Mouse (Mus musculus): Measurements from ENCODE around the gene Eepd1. TPM values are rescaled to one million over a fixed set of nuclear protein-coding genes. Genes with fewer than 3 reads are reported as not detected.
"Not testable (repeated sequence)": the region's sequence is repeated elsewhere in the genome, so short reads cannot be mapped to it uniquely, and the experiment has no call there.

The Eepd1 gene
- 10 to 100 TPM; 20.2 to 22.9 TPM for total RNA-seq (2021)
- long read RNA-seq, experiment 1, transcript Eepd1-201 (8 exons, 2,723 nt), result major isoform, 41 of 47 reads
- long read RNA-seq, experiment 1, partial matches to known transcripts, result 4 of 47 reads
- long read RNA-seq, experiment 1, other reads (novel, unspliced or antisense), result 2 of 47 reads
- long read RNA-seq, experiment 2, transcript Eepd1-201 (8 exons, 2,723 nt), result major isoform, 21 of 25 reads
- long read RNA-seq, experiment 2, partial matches to known transcripts, result 2 of 25 reads
- long read RNA-seq, experiment 2, other reads (novel, unspliced or antisense), result 2 of 25 reads

GRCm38 (mm10) chr9:25481344-25482095 is at the start of gene Eepd1:
TSS of gene Eepd1 (plus strand) at chr9:25481547.
- Histone ChIP-seq H3K27ac (peak within 1 kb of the TSS; percentile 83), H3K4me3 (peak within 1 kb of the TSS; percentile 84)
- no peak; the same call in 1 of the 2 replicates for TF ChIP-seq CTCF (IDR thresholded peaks at IDR 0.05)
- intact Hi-C loops (cut with DNase I), result loop anchor here (5.0 kb wide), 4 partner anchors 86 to 329 kb away; partner anchors contain the start of gene Herpud2
- peak; percentile 95 to 96 for DNase-seq (ENCODE audit: extremely low spot score in 1 of 2, low spot score in 2 of 2)

DNA sequence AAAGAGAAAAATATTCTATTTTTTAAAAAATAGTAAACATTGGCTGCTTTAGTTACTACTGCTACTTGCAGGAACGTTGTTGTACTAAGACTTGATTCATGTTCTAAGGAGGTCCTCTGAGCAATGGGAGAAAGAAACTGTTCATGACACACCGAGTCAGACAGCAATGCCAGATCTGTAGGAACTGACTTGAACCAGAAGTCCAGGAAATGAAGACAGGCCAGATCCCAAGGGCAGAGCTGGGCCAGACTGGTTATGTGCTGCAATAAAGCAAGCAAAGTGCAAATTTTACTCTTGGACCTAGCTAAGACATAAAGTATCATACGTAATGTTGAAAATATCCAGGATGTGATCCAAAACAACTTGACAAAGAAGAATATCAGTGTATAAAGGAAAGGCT is 42.5 kb upstream of the Eepd1 start:
- intact Hi-C loops (cut with DNase I), result no loop called here
- DNase-seq (ENCODE audit: extremely low spot score in 1 of 2, low spot score in 2 of 2), result no peak
- no peak for TF ChIP-seq CTCF (IDR thresholded peaks at IDR 0.05)
- Histone ChIP-seq H3K4me3 (no peak overlapping the region), H3K27ac (no peak overlapping the region)

DNA sequence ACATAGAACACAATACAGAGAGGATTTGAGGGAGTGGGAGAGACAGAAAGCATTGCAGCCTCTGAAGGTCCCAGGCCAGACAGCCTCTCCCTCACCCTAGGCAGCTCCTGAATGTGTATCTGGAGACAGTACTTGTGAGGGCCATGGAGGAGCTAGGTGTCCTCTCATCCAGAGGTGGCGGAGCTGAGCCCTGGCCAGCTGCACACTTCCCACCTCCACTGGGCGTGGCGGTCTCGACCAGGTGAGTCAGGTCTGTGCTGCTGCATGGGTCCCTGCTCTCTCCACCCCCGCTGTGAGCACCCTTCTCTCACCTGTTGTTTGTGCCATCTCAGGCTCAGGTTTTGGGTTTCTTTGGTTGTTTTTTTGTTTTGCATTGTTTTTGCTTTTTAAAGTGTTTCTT is 41.3 kb upstream of the Eepd1 start:
- not testable (repeated sequence) for DNase-seq (ENCODE audit: extremely low spot score in 1 of 2, low spot score in 2 of 2); H3K4me3 ChIP-seq; H3K27ac ChIP-seq
- intact Hi-C loops (cut with DNase I), result loop anchor here (5.0 kb wide), 1 partner anchor 33 kb away; no protein-coding TSS in a partner anchor

DNA sequence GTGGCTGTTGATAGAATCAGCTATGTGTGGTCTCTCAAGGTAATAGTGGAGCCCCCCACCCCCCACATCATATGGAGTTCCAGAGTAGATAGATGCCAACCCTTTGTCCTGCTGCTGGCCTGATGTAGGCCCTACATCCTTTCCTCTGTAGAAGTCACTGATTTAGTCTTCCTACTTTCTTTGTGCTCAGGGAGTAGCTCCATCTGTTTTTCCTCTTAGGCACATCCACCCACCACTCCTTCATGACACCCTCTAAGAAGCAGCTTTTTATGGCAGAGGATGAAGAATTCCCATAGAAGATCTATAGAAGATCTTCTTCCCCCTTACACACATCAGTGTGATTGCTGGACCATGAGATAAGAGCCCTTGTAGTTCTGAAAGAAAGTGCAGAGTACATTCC is 39.3 kb upstream of the Eepd1 start:
- intact Hi-C loops (cut with DNase I), result loop anchor here (5.0 kb wide), 1 partner anchor 35 kb away; no protein-coding TSS in a partner anchor
- no peak for TF ChIP-seq CTCF (IDR thresholded peaks at IDR 0.05)
- DNase-seq (ENCODE audit: extremely low spot score in 1 of 2, low spot score in 2 of 2), result no peak
- peak overlapping the region; percentile 8; the same call in 1 of the 2 replicates for H3K27ac ChIP-seq
- H3K4me3 ChIP-seq, result no peak overlapping the region

DNA sequence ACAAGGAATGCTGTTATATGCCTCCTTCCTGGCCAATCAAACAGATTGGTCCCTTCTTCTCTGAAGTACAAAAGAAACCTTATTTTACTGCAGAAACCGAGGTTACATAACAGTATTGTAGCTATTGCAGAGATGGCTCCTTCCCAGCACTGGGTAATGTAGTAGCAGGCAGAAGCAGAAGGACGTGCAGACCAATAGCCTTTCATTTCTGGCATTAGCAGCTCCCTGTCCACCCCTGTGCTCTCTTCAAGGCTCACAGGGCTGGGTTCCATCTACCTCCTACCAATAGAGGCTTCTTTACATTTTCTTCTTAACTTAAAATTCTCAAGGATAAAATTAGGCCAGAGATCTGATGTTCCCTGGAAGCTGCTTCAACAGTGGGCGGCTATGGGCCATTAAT is 38.3 kb upstream of the Eepd1 start:
- intact Hi-C loops (cut with DNase I), result loop anchor here (5.0 kb wide), 1 partner anchor 36 kb away; no protein-coding TSS in a partner anchor
- peak in 1 of 2 experiments; percentile 9 for DNase-seq (ENCODE audit: extremely low spot score in 1 of 2, low spot score in 2 of 2)
- no peak for TF ChIP-seq CTCF (IDR thresholded peaks at IDR 0.05)
- Histone ChIP-seq H3K27ac (peak overlapping the region; percentile 73; the same call in 1 of the 2 replicates), H3K4me3 (no peak overlapping the region)

- no peak overlapping the region for H3K4me3 ChIP-seq
- intact Hi-C loops (cut with DNase I), result loop anchor here (5.0 kb wide), 1 partner anchor 36 kb away; no protein-coding TSS in a partner anchor
- H3K27ac ChIP-seq, result peak overlapping the region; percentile 73; the same call in 1 of the 2 replicates
- no peak for TF ChIP-seq CTCF (IDR thresholded peaks at IDR 0.05)
- DNase-seq (ENCODE audit: extremely low spot score in 1 of 2, low spot score in 2 of 2), result no peak
Observed at GRCm38 (mm10) chr9:25443546-25443945, 37.8 kb upstream of the Eepd1 start.

- no peak overlapping the region for H3K27ac ChIP-seq
- intact Hi-C loops (cut with DNase I), result no loop called here
- TF ChIP-seq CTCF (IDR thresholded peaks at IDR 0.05), result no peak; the same call in 1 of the 2 replicates
Observed at GRCm38 (mm10) chr9:25450394-25450793, 31.0 kb upstream of the Eepd1 start.

GRCm38 (mm10) chr9:25455027-25455426 is 26.3 kb upstream of the Eepd1 start:
- intact Hi-C loops (cut with DNase I), result no loop called here

More at GRCm38 (mm10) chr9:25450394-25450793, 31.0 kb upstream of the Eepd1 start:
- no peak for DNase-seq (ENCODE audit: extremely low spot score in 1 of 2, low spot score in 2 of 2)
- H3K4me3 ChIP-seq, result no peak overlapping the region

DNA sequence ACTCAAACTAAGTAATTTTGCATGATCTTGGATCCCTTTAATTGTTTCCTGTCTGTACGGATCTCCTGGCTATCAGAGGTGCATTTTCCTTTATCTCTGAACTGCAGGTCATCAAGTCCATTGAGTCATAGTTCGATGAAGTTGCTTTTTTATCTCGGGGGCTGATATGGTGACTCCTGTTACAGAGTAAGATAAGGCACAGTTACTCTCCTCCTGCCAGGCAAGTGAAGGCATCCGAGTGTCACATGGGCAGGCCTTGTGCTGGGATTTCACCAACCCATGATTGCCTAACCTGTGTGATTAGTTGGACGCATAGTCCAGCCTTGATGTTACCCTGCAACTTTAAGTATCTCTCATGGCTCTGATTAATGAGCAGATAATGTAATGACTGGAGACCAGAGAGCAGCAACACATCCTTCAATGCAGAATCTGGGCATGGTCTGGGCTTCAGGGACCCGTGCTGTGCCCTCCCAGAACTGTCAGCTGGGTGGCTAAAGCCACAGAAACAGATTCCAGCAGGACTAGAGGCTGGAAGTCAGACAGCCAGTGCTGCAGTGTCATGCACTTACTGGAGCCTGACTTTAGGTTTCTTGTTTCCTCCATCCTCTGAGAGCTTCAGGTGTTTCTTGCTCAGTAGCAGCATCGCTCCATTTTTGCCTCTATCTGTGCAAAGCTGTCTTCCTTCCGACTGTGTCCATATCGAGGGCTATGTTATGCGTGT is 20.4 kb upstream of the Eepd1 start:
- intact Hi-C loops (cut with DNase I), result no loop called here

More at GRCm38 (mm10) chr9:25455027-25455426, 26.3 kb upstream of the Eepd1 start:
- H3K27ac ChIP-seq, result no peak overlapping the region
- H3K4me3 ChIP-seq, result no peak overlapping the region
- no peak for DNase-seq (ENCODE audit: extremely low spot score in 1 of 2, low spot score in 2 of 2)
- no peak for TF ChIP-seq CTCF (IDR thresholded peaks at IDR 0.05)

GRCm38 (mm10) chr9:25464305-25464704 is 17.0 kb upstream of the Eepd1 start:
- TF ChIP-seq CTCF (IDR thresholded peaks at IDR 0.05), result no peak
- intact Hi-C loops (cut with DNase I), result no loop called here
- H3K4me3 ChIP-seq, result no peak overlapping the region
- no peak for DNase-seq (ENCODE audit: extremely low spot score in 1 of 2, low spot score in 2 of 2)
- H3K27ac ChIP-seq, result no peak overlapping the region

More for the DNA sequence above, 20.4 kb upstream of the Eepd1 start:
- no peak for DNase-seq (ENCODE audit: extremely low spot score in 1 of 2, low spot score in 2 of 2)
- Histone ChIP-seq H3K27ac (no peak overlapping the region), H3K4me3 (no peak overlapping the region)
- TF ChIP-seq CTCF (IDR thresholded peaks at IDR 0.05), result no peak

GRCm38 (mm10) chr9:25479392-25480020 is 1.8 kb upstream of the Eepd1 start:
- Histone ChIP-seq H3K27ac (peak overlapping the region; percentile 40; the same call in 1 of the 2 replicates), H3K4me3 (no peak overlapping the region)
- intact Hi-C loops (cut with DNase I), result loop anchor here (1.0 to 5.0 kb wide), 5 partner anchors 71 to 327 kb away; partner anchors contain the start of gene Herpud2
- no peak for TF ChIP-seq CTCF (IDR thresholded peaks at IDR 0.05)
- no peak for DNase-seq (ENCODE audit: extremely low spot score in 1 of 2, low spot score in 2 of 2)

Measured in left cerebral cortex, adult 2 months (tissue).